Mouse (Mus musculus) heart, embryonic 16.5 days (tissue): ENCODE data around the gene St6galnac3. TPM values are rescaled to one million over a fixed set of nuclear protein-coding genes. Genes with fewer than 3 reads are reported as not detected.

Experiments used
- ATAC-seq: fragments of 200-750 bp; cut with Nextera tagmentation; replicated peaks from 2 replicates; pipeline ENCODE4 v1.8.0; 2017; ENCODE audit warnings: moderate number of reproducible peaks; ENCODE audit not compliant: insufficient read depth, low FRiP score; ENCODE audit errors: extremely low read depth
- H3K27ac ChIP-seq: fragments of 300-500 bp; sonication (generic); 2 replicates; pipeline ENCODE4 v1.5.1; 2014; ENCODE audit warnings: mild to moderate bottlenecking, low read length, control low read depth, moderate library complexity
- H3K27me3 ChIP-seq: fragments of 300-500 bp; sonication (generic); 2 replicates; pipeline ENCODE4 v1.6.1; 2014; ENCODE audit warnings: low read length, mixed read lengths; ENCODE audit not compliant: control insufficient read depth, insufficient read depth
- H3K36me3 ChIP-seq: fragments of 300-500 bp; sonication (generic); 2 replicates; pipeline ENCODE4 v1.6.1; 2014; ENCODE audit not compliant: control insufficient read depth, insufficient read depth
- H3K4me1 ChIP-seq: fragments of 300-500 bp; sonication (generic); 2 replicates; pipeline ENCODE4 v1.6.1; 2014; ENCODE audit warnings: low read length, mixed read lengths; ENCODE audit not compliant: control insufficient read depth, insufficient read depth
- H3K4me2 ChIP-seq: fragments of 300-500 bp; sonication (generic); 2 replicates; pipeline ENCODE4 v1.6.1; 2014; ENCODE audit warnings: low read depth, mild to moderate bottlenecking, control low read depth, low read length
- H3K4me3 ChIP-seq: fragments of 300-500 bp; sonication (generic); 2 replicates; pipeline ENCODE4 v1.5.1; 2014; ENCODE audit warnings: mild to moderate bottlenecking, control low read depth, low read length
- H3K9ac ChIP-seq: fragments of 300-500 bp; sonication (generic); 2 replicates; pipeline ENCODE4 v1.6.1; 2014; ENCODE audit warnings: low read length, control low read depth
- H3K9me3 ChIP-seq: fragments of 300-500 bp; sonication (generic); replicated peaks from 2 replicates; pipeline ENCODE4 v1.6.1; 2016; ENCODE audit warnings: low read length; ENCODE audit not compliant: control insufficient read depth
- WGBS: fragments of 180-500 bp; shearing (Covaris S2); extraction: QIAGEN DNeasy Blood & Tissue Kit; methylation state at CpG from one replicate; pipeline ENCODE4 v1.1.7; 2014; 5-methylcytosine and 5-hydroxymethylcytosine counted together
- polyA plus RNA-seq: library from polyadenylated mRNA; unstranded; fragments of >200 nt; fragmentation: Nextera tagmentation; extraction: Ambion mirVana; gene quantifications from 2 replicates; pipeline ENCODE4 v1.2.1, GENCODE M21; 2015

Gene St6galnac3
- polyA plus RNA-seq, 1 experiment from 2014 or later: 20.8 TPM

DNA sequence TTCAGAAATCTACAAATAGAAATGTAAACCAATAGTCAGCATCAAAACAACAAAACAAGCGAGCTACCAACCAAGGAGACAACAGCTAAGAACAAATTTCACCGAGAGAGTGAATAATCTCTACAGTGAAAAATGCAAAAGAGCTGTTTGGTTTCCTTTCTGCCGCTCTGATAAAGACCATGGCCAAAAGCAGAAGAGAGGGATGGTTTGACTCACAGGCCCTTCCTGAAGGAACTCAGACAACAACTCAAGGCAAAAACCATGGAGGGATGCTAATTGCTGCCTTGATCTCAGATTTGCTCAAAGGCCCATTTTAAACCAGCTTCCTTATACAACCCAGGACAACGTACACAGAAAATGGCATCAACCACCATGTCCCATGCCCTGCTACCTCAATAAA is 437.4 kb downstream of the St6galnac3 start:
- no peak overlapping the region for H3K4me3 ChIP-seq
- H3K9me3 ChIP-seq: no peaks in the 10 kb centered on the region
- H3K36me3 ChIP-seq: no peaks in the 10 kb centered on the region
- no peak overlapping the region for H3K9ac ChIP-seq
- H3K4me2 ChIP-seq: no peak overlapping the region
- no peak overlapping the region for H3K27ac ChIP-seq
- no peak for ATAC-seq
- no peaks in the 10 kb centered on the region for H3K4me1 ChIP-seq
- no peaks in the 10 kb centered on the region for H3K27me3 ChIP-seq
- 84% methylated on average over 4 of the region's 4 CpGs for WGBS

DNA sequence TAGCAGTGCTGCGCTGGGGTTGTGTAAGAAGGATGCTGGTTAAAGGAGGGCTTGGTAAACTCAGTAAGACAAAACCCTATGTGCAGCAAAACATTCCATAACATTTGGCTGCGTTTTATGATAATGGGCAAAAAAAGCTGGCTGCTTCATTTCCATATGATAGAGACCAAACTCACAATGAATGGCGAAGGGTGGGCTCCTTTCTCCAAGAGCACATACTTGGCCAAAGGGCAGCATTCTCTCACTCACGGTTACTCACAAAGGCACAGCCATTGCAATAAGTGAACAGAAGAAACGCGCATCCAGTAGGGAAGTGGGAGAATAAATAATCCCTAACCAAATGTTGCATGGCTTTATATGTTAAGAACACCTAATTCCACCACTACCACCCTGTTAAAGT is 437.9 kb downstream of the St6galnac3 start:
- H3K9me3 ChIP-seq: no peaks in the 10 kb centered on the region
- H3K4me3 ChIP-seq: no peak overlapping the region
- H3K27ac ChIP-seq: no peak overlapping the region
- H3K36me3 ChIP-seq: no peaks in the 10 kb centered on the region
- no peak overlapping the region for H3K9ac ChIP-seq
- ATAC-seq: no peak
- H3K4me2 ChIP-seq: no peak overlapping the region
- H3K27me3 ChIP-seq: no peaks in the 10 kb centered on the region
- H3K4me1 ChIP-seq: no peaks in the 10 kb centered on the region
- 93% methylated on average over 6 of the region's 6 CpGs for WGBS

DNA sequence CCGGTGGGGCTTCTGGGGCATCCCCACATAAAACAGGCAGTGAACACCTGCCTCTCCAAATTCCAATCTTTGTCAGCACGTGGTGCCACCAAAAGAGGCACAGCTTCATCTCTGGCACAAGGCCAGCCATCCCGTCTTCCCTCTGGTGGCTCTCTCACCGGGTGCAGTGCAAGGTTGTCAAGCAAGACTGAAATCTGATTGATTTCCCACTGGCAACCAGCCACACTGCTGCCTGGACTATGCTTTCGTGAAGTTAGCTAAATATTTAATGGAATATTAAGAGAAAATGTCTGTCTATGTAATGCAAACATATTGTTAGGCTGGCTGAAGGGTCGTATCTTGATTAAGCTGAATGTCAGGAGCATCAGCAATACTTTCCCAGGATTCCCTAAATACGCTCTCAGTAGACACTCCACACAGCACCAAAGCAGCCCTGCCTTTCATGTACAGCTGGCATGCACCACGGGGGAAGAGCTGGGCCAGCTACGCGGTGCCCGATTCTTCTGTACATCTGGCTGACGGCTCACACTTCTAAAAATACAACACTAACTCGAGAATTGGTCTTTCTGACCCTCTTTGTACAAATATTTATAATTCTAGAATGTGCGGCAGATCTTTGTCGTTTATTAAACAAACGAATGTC is 442.7 kb downstream of the St6galnac3 start:
- no peak overlapping the region for H3K4me3 ChIP-seq
- no peak overlapping the region for H3K27ac ChIP-seq
- WGBS: 60% methylated on average over 16 of the region's 16 CpGs
- no peaks in the 10 kb centered on the region for H3K27me3 ChIP-seq
- ATAC-seq: no peak
- no peak overlapping the region for H3K4me2 ChIP-seq
- no peaks in the 10 kb centered on the region for H3K9me3 ChIP-seq
- no peaks in the 10 kb centered on the region; the same call in 1 of the 2 replicates for H3K4me1 ChIP-seq
- no peaks in the 10 kb centered on the region for H3K36me3 ChIP-seq
- H3K9ac ChIP-seq: no peak overlapping the region

DNA sequence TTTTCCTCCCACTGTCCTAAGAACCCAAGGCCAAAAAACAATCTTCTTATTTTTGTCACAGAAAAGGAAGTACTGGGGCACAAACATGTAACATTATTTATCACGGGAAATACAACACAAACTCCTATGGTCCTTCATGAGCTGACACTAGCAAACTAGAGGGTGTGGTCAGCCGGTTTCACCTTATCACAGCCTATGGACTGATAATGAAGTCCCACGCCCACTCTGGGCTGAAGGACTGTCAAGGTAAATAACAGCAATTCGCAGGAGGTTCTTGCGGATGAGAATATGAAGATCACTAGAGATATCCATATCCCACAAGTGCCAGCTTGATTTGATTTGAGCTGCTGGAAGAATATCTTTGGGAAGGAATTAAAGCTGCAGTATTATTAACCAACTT is 446.7 kb downstream of the St6galnac3 start:
- no peak overlapping the region for H3K9ac ChIP-seq
- H3K27me3 ChIP-seq: no peaks in the 10 kb centered on the region
- H3K4me2 ChIP-seq: no peak overlapping the region
- no peaks in the 10 kb centered on the region for H3K36me3 ChIP-seq
- no peak overlapping the region for H3K4me3 ChIP-seq
- no peak overlapping the region for H3K27ac ChIP-seq
- ATAC-seq: no peak
- 58% methylated on average over 5 of the region's 5 CpGs for WGBS
- H3K4me1 ChIP-seq: no peaks in the 10 kb centered on the region; the same call in 1 of the 2 replicates
- peaks cover 7% of the 10 kb centered on the region for H3K9me3 ChIP-seq

GRCm38 (mm10) chr3:153277389-153277999 is 447.5 kb downstream of the St6galnac3 start:
- H3K9ac ChIP-seq: no peak overlapping the region
- no peaks in the 10 kb centered on the region for H3K27me3 ChIP-seq
- no peak overlapping the region for H3K4me2 ChIP-seq
- WGBS: 51% methylated on average over 16 of the region's 16 CpGs
- peaks cover 7% of the 10 kb centered on the region for H3K9me3 ChIP-seq
- ATAC-seq: no peak
- H3K4me3 ChIP-seq: no peak overlapping the region
- H3K36me3 ChIP-seq: no peaks in the 10 kb centered on the region
- no peaks in the 10 kb centered on the region; the same call in 1 of the 2 replicates for H3K4me1 ChIP-seq
- no peak overlapping the region for H3K27ac ChIP-seq

DNA sequence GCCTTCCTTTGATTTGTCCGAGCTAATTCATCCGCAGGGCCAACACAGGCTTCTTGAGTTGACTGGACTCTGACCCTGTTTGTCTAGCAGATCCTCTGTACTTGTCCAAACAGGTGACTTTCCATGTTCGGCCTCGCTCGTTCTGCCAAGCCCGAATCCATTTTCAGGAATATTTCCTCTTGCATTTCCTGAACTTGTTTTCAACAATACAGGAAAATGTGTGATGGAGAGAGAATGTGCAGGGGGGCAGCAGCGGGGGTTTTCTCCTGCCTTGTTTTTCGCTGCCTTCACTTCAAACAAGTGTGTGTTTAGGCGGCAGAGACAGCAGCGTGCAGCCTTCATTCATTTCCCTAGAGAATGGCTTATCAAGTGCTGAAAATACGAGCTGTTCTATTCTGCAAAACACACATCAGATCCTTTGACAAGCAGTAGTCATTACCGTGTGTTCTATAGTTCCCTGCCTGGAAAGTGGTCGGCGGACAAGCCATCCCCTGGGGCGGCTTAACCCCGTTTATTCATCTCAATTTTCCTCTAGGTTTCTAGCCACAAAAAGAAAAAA is 448.1 kb downstream of the St6galnac3 start:
- no peak overlapping the region for H3K4me3 ChIP-seq

GRCm38 (mm10) chr3:153276101-153276829 is 448.7 kb downstream of the St6galnac3 start:
- H3K4me3 ChIP-seq: no peak overlapping the region
- no peak overlapping the region for H3K4me2 ChIP-seq
- ATAC-seq: no peak
- H3K27ac ChIP-seq: no peak overlapping the region
- H3K9ac ChIP-seq: no peak overlapping the region
- H3K4me1 ChIP-seq: peaks cover 4% of the 10 kb centered on the region; the same call in 1 of the 2 replicates
- no peaks in the 10 kb centered on the region for H3K36me3 ChIP-seq
- no peaks in the 10 kb centered on the region for H3K27me3 ChIP-seq
- WGBS: 79% methylated on average over 8 of the region's 8 CpGs
- peaks cover 7% of the 10 kb centered on the region for H3K9me3 ChIP-seq

More for the DNA sequence above, 448.1 kb downstream of the St6galnac3 start:
- Histone ChIP-seq H3K27ac (no peak overlapping the region), H3K9me3 (peaks cover 7% of the 10 kb centered on the region), H3K9ac (no peak overlapping the region), H3K4me2 (no peak overlapping the region), H3K4me1 (peaks cover 4% of the 10 kb centered on the region; the same call in 1 of the 2 replicates), H3K27me3 (no peaks in the 10 kb centered on the region), H3K36me3 (no peaks in the 10 kb centered on the region)
- 62% methylated on average over 16 of the region's 16 CpGs for WGBS
- no peak for ATAC-seq

DNA sequence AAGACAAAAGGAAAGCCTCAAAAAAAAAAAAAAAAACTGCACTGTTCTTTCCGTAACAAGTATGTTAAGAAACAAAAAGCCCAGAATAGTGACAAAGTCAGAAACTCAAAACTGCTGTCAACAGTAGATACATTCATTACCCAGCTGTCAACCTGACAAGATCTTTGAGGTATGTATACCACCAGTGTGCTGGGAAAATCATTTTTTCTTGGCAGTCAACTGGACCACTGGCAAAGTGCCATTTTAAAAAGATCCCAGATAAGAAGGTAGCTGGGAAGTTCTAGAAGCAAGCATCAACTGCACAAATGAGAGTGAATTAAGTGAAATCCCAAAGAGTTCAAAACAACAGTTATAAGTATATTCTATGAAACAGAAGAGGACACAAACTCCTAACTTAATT is 452.7 kb downstream of the St6galnac3 start:
- Histone ChIP-seq H3K4me2 (no peak overlapping the region), H3K4me3 (no peak overlapping the region), H3K27ac (no peak overlapping the region), H3K36me3 (no peaks in the 10 kb centered on the region), H3K4me1 (peaks cover 4% of the 10 kb centered on the region; the same call in 1 of the 2 replicates), H3K9me3 (peaks cover 7% of the 10 kb centered on the region), H3K27me3 (no peaks in the 10 kb centered on the region), H3K9ac (no peak overlapping the region)
- no peak for ATAC-seq
- WGBS: 4% methylated on average over 1 of the region's 1 CpGs

DNA sequence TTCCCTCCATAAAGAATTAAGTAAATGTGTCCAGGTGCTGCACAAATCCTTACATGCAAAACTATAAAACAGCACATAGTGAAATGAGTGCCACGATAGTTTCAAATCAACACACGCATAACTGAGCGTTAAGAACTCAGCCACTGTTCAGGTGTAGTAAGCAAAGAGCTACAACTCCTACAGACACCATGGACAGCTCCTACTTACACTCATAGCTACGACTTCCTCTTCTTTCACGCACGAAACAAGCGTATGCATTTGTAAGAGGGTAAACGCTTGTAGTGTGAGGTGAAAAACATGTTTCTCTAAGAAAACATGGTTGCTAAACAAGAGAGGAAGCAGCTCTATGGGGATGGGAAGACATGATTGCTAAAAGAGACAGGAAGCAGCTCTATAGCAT is 457.6 kb downstream of the St6galnac3 start:
- Histone ChIP-seq H3K9me3 (no peaks in the 10 kb centered on the region), H3K4me2 (no peak overlapping the region), H3K4me1 (peaks cover 4% of the 10 kb centered on the region; the same call in 1 of the 2 replicates), H3K4me3 (no peak overlapping the region), H3K9ac (no peak overlapping the region), H3K36me3 (no peaks in the 10 kb centered on the region), H3K27ac (no peak overlapping the region), H3K27me3 (no peaks in the 10 kb centered on the region)
- WGBS: 51% methylated on average over 8 of the region's 8 CpGs
- no peak for ATAC-seq
